Mouse (Mus musculus): Measurements from ENCODE around the gene Cdhr2.

Cdhr2 gene

DNA sequence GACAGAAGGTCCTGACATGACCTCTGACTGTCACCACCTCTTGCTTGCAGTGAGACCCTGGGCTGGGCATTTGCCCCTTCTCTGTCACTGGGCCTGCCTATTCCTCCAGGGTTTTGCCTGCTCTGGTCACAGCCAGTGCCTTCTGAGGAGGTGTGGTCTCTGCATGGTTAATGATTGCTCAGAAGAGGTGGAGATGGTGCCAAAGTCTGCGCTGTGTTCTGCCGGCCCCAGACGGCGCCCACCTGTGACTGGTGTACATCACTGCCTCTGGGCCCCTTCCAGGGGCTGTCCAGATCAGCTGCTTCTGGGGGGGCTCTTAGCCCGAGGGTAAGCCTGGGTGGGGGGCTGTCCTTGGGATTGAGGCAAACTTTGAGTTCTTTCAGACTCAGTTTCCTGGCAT is at the start of gene Cdhr2:
Gene Cdhr2 (plus strand): TSS at position 219 of the 400 bp plus-strand sequence.
- peak; percentile 81 to 83 for DNase-seq

GRCm38 (mm10) chr13:54660877-54661276 is 40.4 kb upstream of the Cdhr2 start:
- no peak for DNase-seq

- no peak for DNase-seq
These were observed 39.9 kb upstream of the Cdhr2 start for GRCm38 (mm10) chr13:54661358-54661757.

DNA sequence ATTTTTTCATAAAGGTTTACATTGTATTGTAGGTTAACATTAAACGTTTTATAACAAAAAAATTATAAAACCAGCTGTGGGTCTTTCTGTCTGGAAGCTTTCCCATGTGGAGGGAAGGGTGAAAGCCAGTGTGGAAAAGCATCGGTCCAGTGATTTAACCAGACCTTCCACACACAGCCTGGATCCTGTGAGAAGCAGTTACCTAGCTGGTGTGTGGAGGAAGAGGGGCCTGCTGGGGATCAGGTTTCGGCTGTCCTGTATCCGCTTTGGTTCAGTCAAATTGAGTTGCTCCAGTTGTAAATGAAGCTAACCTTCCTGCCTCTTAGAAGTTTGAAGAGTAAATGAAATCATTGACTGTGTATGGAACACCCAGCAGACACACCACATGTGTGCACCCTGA is 37.3 kb upstream of the Cdhr2 start:
- no peak for DNase-seq

DNA sequence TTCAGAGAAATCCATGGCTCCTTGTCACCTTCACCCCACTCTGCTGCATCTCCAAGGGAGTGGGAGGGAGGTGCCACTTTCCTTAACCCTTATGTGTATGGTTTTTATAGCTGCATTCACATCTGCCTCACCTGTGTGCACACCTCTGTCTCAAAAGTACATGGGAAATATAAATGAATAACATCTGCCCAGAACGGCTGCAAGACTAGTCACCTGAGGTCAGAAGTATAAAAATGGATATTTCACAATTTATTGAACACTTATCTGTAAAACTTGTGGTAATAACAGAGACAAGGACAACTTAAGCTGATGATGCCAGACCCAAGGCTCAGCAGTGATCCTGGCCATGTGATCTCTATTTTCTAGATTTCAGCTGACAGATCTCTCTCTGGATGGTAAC is 36.8 kb upstream of the Cdhr2 start:
- no peak for DNase-seq

DNA sequence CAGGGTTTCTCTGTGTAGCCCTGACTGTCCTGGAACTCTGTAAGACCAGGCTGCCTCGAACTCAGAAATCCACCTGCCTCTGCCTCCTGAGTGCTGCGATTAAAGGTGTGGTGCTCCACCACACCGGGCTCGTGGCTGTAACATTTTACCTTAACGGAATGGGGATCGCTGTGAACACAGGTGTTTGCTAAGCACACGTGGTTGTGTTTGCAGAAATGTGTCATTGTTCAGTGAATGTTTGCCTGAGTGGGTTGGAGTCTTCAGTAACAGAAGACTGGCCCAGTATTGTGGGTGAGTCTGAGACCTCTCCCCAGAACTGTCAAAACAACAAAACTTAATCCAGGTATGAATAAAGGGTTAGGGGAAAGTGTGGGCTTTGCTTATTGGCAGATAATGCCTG is 36.2 kb upstream of the Cdhr2 start:
- no peak for DNase-seq

- DNase-seq, result peak in 1 of 2 experiments; percentile 75
These were observed 30.8 kb upstream of the Cdhr2 start for GRCm38 (mm10) chr13:54670491-54670890.

DNA sequence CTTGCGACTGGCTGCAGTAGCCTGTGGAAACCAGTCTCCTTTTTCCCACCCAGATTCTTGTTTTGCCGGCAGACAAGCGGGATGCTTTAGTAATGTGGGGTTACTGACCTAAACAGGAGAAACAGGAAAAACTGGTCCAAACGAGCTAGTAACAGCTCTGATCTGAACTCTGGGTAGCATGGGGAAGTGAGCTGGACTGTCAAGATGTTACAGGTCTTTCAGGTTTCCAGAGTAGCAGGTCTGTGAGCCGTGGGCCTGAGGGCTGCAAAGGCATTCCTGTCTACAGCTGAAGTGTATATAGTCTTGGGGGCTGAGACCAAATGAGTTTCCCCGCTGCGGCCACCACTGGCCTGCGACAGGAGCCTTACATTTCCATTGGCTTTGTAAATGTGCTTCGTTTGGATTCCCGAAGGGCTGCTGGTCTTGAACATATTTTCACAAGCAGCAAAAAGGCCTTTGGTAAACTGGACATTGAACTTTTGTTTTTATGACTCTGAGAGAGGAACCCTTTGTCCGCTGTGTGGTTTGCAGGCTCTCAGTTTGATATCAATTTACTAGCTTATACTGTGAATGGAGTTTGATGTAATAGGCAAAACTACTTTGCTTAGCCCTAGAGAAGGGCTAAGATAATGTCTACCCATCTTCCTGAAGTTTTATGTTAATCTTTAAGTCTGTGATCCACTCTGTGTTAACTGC is 25.2 kb upstream of the Cdhr2 start:
- DNase-seq, result no peak

GRCm38 (mm10) chr13:54678263-54678662 is 23.0 kb upstream of the Cdhr2 start:
- no peak for DNase-seq

DNA sequence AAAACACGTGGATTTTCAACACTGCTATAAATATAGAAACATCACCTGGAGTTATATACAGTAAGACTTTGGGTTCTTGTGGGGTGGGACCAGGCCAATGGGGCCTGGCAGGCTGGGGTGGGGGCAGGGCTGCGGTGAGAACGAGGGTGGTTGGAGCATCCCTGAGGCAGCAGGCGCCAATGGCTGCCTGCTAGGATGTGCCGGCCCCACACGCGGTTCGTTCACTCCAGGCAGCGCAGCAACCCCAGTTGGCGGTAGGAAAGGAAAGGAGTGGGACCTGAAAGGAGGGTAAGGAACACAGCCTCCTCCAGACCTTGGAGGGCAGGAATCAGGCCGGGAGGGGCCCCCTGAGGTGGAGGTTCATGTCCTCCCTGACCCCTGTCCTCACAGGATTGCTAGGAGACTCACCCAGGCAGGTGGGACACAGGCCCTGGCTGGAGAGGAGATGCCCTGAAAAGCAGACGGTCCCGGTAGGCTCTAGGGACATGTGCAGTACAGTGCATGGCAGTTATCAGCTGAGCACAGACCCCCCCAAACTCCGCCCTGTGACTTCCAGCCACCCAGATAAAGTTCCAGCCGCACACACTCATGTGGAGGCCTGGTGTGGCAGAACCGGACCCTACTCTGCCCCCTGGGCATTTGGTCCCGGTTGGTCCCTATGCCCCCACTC is 20.9 kb upstream of the Cdhr2 start:
- DNase-seq, result no peak

- no peak for DNase-seq
These were observed 20.0 kb upstream of the Cdhr2 start for GRCm38 (mm10) chr13:54681291-54681690.

DNA sequence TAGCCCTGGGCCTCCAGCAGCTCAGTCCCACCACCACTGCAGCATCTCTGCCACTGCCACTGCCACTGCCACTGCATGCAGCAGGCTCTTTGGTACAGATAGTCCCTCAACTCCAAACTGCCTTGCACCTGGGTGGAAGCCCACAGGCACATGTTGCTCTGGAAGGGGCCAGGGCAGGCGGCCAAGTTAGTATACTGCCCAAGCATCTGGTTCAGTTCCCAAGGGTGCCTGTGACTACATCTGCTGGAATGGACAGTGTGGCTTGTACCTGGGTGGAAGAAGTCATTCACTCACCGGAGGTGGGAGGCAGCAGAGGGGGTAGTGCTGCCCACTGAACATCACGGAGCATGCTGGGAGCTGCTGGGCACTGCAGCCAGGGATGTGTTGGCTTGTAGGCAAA is 18.0 kb upstream of the Cdhr2 start:
- no peak for DNase-seq

- no peak for DNase-seq
These were observed 16.9 kb upstream of the Cdhr2 start for GRCm38 (mm10) chr13:54684140-54684896.

DNA sequence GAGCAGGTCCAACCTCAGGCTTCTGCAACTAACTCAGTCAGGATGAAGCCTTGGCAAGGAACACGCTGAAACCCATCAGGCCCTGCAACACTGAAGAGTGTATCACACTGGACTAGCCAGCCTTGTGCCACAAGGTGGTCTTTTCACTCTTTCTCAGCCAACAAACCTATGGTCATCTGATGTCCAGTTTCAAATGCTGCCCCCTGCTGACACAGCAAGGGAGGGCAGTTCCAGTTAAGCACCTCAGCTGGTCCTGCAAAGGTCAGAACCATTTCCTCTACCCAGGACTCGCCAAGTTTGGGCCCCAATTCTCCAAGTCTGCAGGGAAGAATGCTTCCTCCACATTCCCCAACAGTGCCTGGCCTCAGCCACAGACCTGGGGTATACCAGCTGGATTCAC is 16.1 kb upstream of the Cdhr2 start:
- DNase-seq, result peak in 1 of 2 experiments; percentile 70

- no peak for DNase-seq
These were observed 14.9 kb upstream of the Cdhr2 start for GRCm38 (mm10) chr13:54686139-54687053.

DNA sequence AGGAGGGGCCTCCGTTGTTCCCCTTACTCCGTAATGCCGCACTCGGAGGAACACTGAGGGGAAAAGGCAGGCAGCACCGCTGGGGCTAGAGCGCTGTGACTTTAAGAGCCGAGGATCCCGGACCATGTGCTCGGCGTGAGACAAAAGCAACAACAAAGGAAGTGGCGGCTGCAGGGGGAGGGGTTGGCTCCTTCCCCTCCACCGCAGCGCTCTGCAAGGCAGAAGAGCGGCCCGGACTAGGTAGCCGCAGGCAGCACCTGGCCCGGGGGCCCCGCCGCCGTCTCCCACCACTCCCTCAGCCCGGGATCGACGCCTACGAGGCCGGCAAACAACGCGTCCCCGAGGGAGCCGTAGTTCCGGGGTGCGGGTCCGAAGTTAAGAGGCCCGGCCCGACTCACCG is 14.2 kb upstream of the Cdhr2 start:
- peak; percentile 76 to 79 for DNase-seq

DNA sequence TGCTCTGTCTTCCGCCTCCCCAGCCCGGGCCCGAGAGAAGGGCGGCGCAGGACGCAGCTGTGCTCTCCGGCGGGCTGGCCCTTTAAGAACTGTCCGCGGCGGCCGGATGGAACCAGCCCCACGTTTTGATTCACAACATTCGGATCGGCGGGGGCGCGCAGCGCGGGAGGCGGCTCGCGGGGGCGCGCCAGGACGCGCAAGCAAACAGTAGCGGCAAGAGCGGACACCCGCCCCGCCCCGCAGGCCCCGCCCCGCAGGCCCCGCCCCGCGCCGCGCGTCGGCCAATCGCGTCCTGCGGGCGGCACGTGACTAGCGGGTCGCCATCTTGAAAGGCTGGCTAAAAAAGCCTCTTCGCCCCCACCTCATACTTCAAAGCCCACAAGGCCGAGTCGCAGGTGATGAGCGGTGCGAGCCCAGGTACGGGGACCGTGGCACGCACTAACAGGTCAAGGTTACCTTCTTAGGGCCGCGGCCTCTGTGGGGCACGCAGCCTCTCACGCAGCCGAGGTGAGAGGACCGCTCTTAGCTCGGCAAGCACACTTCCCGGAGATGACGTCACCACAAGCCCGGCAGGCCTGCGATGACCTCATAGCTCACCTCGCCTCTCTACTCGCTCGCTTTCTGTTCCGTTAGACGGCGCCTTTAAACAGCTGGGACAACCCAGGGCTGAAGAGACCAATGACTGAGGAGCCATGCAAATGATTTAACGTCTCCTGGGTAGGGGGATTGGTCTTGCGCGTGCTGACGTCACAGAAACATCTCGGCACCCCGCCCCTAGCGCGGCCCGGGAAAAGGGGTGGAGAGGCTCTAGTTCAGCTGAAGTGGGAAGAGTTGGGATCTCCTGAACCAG is 13.5 kb upstream of the Cdhr2 start:
- DNase-seq, result peak; percentile 98

- DNase-seq, result no peak
These were observed 11.0 kb upstream of the Cdhr2 start for GRCm38 (mm10) chr13:54690151-54690740.

- DNase-seq, result no peak
These were observed 9.5 kb upstream of the Cdhr2 start for GRCm38 (mm10) chr13:54691737-54692136.

DNA sequence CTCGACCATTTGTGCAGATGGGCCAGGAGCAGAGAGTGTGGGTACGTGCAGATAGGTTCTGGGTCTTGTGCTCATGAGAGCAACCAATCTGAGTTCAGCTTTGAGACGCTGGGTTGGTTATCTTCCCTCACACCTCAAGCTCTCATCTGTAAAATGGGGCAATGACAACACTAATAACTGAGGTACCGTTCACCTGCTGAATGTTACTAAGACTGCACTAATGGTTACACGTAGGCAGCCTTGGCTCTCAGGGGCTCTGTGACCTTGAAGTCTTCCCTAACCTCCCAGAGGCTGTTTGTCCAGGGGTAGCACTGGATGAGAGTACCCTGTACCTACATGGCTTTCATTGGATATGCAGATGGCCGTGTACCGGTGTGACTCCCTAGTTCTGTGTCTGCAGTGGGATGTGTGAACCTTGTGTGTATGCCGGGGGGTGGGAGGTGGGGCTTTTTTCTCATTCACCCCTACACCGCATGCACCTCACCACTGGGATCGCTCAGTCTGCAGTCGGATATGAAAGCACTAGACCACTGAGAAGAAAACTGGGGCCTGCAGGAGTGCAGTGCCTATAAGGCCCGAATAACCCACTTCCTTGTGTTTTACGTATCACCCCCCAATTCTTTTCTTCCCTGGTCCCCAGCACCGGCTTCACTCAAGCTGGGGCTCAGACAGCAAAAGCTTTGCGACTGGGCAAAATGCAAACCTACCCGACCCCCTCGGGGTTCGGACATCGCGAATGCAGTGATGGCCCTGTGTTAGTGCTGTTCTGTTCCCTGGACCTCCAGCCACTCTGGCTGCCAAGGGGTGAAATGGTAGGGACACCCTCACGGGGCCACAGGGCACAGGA is 8.3 kb upstream of the Cdhr2 start:
- DNase-seq, result peak in 1 of 2 experiments; percentile 50
